Mouse (Mus musculus): Measurements from ENCODE around the gene Trim27. TPM values are rescaled to one million over a fixed set of nuclear protein-coding genes. Genes with fewer than 3 reads are reported as not detected.

Trim27 gene
- 178 and 183 TPM in 2 replicates for polyA plus RNA-seq (2014; fragmentation: Nextera tagmentation; extraction: Ambion mirVana)

DNA sequence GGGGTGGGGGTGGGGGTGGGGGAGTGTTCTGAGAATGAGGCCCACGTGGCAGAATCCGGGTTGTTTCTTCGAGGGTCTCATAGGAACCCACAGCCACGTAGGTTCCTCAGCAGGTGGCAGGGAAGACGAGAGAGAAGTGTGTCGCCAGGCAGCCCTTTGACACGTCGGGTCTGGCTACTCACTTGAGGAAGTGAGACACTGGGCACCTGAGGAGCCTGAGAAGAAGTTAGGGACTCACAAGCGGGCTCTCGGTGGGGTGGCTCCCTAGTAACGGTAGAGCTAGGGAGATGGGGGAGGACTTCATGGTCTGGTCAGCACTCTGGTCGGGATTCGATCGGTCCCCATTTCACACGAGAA lies at the start of gene Trim27:
TSS of gene Trim27 (plus strand) at position 79 of the 357 bp plus-strand sequence.
- Histone ChIP-seq H3K27ac (ENCODE audit: low read depth, low read length) (peak within 1 kb of the TSS; percentile 82), H3K4me3 (ENCODE audit: low read depth, low read length) (peak within 1 kb of the TSS; percentile 98), H3K9ac (ENCODE audit: low read length) (peak within 1 kb of the TSS; percentile 83), H3K36me3 (ENCODE audit: control insufficient read depth, insufficient read depth, low read length) (peaks cover 7% of the 10 kb centered on the region; the same call in 1 of the 2 replicates), H3K4me1 (replicated peaks; ENCODE audit: control insufficient read depth, insufficient read depth, low read length) (peaks cover 7% of the 10 kb centered on the region; the same call in 1 of the 2 replicates), H3K27me3 (ENCODE audit: control insufficient read depth, insufficient read depth, low read length) (no peaks in the 10 kb centered on the region), H3K4me2 (ENCODE audit: low read depth, low read length, severe bottlenecking) (peak within 1 kb of the TSS; percentile 55), H3K9me3 (ENCODE audit: control insufficient read depth, low read length) (no peaks in the 10 kb centered on the region)
- DNase-seq (ENCODE audit: low spot score) (no peak), ATAC-seq (replicated peaks; ENCODE audit: low FRiP score) (peak; percentile 29)
- under 1% methylated on average over 15 of the region's 15 CpGs for WGBS

DNA sequence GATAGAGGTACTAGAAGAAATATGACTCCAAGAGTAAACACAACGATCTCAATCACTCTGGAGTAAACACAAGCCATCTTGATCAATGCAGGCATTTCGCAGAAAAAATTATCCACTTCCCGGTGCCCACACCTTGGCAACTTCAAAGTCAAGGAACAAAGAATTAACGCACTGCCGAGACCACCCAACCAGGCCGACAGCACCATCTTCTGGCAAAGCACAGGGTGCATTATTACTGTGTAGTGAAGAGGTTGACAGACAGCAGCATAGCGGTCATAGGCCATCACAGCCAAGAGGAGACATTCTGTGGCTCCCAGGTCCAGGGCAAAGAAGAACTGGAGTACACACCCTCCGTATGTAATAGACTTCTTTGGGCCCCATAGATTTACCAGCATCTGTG lies 36.8 kb upstream of the Trim27 start:
- Histone ChIP-seq H3K36me3 (ENCODE audit: control insufficient read depth, insufficient read depth, low read length) (no peaks in the 10 kb centered on the region), H3K27me3 (ENCODE audit: control insufficient read depth, insufficient read depth, low read length) (no peaks in the 10 kb centered on the region), H3K4me3 (ENCODE audit: low read depth, low read length) (no peak overlapping the region), H3K9me3 (ENCODE audit: control insufficient read depth, low read length) (no peaks in the 10 kb centered on the region), H3K27ac (ENCODE audit: low read depth, low read length) (no peak overlapping the region), H3K4me2 (ENCODE audit: low read depth, low read length, severe bottlenecking) (no peak overlapping the region), H3K9ac (ENCODE audit: low read length) (no peak overlapping the region), H3K4me1 (replicated peaks; ENCODE audit: control insufficient read depth, insufficient read depth, low read length) (no peaks in the 10 kb centered on the region)
- ATAC-seq (replicated peaks; ENCODE audit: low FRiP score) (no peak), DNase-seq (ENCODE audit: low spot score) (no peak)
- 53% methylated on average over 8 of the region's 8 CpGs for WGBS

DNA sequence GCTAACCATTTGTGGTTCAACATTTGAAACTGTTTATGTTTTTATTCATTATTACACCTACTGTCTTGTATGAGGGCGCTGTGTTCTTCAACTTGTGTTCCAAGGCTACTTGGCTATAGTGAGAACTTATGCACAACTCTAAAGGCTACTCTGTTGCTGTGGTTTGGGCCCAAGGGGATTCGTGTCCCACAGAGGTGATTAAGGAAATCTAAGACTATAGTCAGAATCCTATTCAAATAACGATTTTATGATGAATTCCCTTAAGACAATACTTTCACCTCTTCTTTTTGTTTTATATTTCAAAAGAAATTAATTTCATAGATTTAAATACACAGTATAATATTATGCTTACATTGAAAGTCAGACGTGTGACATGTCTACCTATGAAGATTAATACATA lies 33.5 kb upstream of the Trim27 start, which contains the start of gene Olfr1368:
TSS of gene Olfr1368 (minus strand) at position 101 of the 400 bp plus-strand sequence.
- Histone ChIP-seq H3K27me3 (ENCODE audit: control insufficient read depth, insufficient read depth, low read length) (no peaks in the 10 kb centered on the region), H3K4me1 (replicated peaks; ENCODE audit: control insufficient read depth, insufficient read depth, low read length) (no peaks in the 10 kb centered on the region), H3K4me2 (ENCODE audit: low read depth, low read length, severe bottlenecking) (no peak within 1 kb of the TSS), H3K9me3 (ENCODE audit: control insufficient read depth, low read length) (no peaks in the 10 kb centered on the region), H3K9ac (ENCODE audit: low read length) (no peak within 1 kb of the TSS), H3K27ac (ENCODE audit: low read depth, low read length) (no peak within 1 kb of the TSS), H3K4me3 (ENCODE audit: low read depth, low read length) (no peak within 1 kb of the TSS), H3K36me3 (ENCODE audit: control insufficient read depth, insufficient read depth, low read length) (no peaks in the 10 kb centered on the region)
- ATAC-seq (replicated peaks; ENCODE audit: low FRiP score) (no peak), DNase-seq (ENCODE audit: low spot score) (no peak)
- WGBS, result 74% methylated on average over 4 of the region's 4 CpGs

DNA sequence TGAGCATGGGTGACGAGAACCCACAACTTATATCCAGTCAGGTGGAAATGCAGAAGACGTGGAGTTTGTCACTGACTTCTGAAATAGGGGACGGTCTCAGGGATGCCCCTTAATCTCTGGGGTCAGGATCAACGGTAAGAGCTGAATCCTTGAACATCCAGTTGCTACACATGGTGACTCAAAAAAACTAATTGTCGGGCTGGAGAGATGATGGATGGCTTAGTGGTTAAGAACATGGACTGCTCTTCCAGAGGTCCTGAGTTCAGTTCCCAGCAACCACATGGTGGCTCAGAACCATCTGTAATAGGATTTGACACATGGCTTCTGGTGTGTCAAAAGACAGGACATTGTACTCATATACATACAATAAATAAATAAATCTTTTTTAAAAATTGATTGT lies 23.4 kb upstream of the Trim27 start:
- no peaks in the 10 kb centered on the region for H3K9me3 ChIP-seq (ENCODE audit: control insufficient read depth, low read length)
- H3K27ac ChIP-seq (ENCODE audit: low read depth, low read length), result no peak overlapping the region
- H3K36me3 ChIP-seq (ENCODE audit: control insufficient read depth, insufficient read depth, low read length), result no peaks in the 10 kb centered on the region
- H3K4me3 ChIP-seq (ENCODE audit: low read depth, low read length), result no peak overlapping the region
- no peak overlapping the region for H3K9ac ChIP-seq (ENCODE audit: low read length)
- no peaks in the 10 kb centered on the region for H3K4me1 ChIP-seq (replicated peaks; ENCODE audit: control insufficient read depth, insufficient read depth, low read length)
- DNase-seq (ENCODE audit: low spot score) (no peak), ATAC-seq (replicated peaks; ENCODE audit: low FRiP score) (no peak)
- WGBS, result 83% methylated on average over 5 of the region's 5 CpGs
- no peaks in the 10 kb centered on the region for H3K27me3 ChIP-seq (ENCODE audit: control insufficient read depth, insufficient read depth, low read length)
- no peak overlapping the region for H3K4me2 ChIP-seq (ENCODE audit: low read depth, low read length, severe bottlenecking)

DNA sequence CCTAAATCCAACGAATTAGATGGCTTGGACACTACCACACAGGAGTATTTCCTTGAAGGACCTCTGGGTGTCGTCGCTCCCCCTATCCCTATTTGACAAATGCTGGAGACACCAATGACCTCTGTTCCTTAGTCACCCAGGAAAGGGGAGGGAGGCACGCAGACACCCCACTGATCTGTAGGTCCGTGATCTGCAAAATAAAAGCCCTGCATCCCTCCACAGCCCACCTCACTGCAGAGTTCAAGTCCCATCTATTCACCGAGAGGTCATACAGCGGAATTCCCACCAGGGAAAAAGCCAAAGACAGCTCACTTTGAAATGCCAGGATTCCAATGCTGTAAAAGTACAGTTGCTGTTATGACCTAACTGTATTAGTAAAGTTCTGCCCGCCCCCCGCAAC lies 21.2 kb upstream of the Trim27 start:
- no peak for DNase-seq (ENCODE audit: low spot score)
- WGBS, result 7% methylated on average over 9 of the region's 9 CpGs

DNA sequence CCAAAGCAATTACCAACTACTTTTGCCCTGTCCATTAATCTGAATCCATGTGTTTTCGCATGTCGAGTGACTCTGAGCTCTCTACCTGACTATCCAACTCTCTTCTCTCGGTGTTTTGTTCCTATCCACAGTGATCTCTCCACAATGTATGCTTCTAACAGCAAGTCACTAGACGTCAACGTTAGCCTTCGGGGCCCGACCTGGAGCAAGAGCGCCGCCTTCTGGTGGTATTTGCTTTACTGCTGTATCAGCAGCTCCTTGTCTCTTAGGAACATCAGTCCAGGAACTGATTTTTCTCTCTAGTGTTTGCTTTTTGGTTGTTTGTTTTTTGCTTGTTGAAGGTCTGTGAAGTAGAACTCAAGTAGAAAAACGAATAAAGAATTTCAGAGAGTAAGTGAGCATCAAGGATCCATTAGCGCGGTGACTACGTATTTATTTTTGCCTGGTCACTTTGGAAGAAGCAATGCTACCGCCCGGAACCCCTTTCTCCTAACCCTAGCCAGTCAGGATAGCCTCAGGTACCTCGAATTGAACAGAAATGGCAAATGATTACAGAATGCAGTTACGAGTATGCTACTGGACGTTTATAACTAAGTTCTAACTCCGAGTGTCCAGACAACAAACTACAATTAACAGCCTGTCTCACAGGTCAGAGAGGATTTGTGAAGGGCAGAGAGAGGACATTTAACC lies 20.3 kb upstream of the Trim27 start:
- WGBS, result 1% methylated on average over 19 of the region's 19 CpGs
- ATAC-seq (replicated peaks; ENCODE audit: low FRiP score) (peak; percentile 52), DNase-seq (ENCODE audit: low spot score) (peak; percentile 94)
- Histone ChIP-seq H3K27me3 (ENCODE audit: control insufficient read depth, insufficient read depth, low read length) (no peaks in the 10 kb centered on the region), H3K4me2 (ENCODE audit: low read depth, low read length, severe bottlenecking) (peak overlapping the region; percentile 93), H3K36me3 (ENCODE audit: control insufficient read depth, insufficient read depth, low read length) (no peaks in the 10 kb centered on the region), H3K4me3 (ENCODE audit: low read depth, low read length) (peak overlapping the region; percentile 56), H3K9ac (ENCODE audit: low read length) (peak overlapping the region; percentile 37; the same call in 1 of the 2 replicates), H3K4me1 (replicated peaks; ENCODE audit: control insufficient read depth, insufficient read depth, low read length) (no peaks in the 10 kb centered on the region), H3K27ac (ENCODE audit: low read depth, low read length) (no peak overlapping the region), H3K9me3 (ENCODE audit: control insufficient read depth, low read length) (no peaks in the 10 kb centered on the region)

More for the DNA sequence above, 21.2 kb upstream of the Trim27 start:
- Histone ChIP-seq H3K9ac (ENCODE audit: low read length) (no peak overlapping the region), H3K27ac (ENCODE audit: low read depth, low read length) (no peak overlapping the region), H3K4me2 (ENCODE audit: low read depth, low read length, severe bottlenecking) (peak overlapping the region; percentile 93; the same call in 1 of the 2 replicates), H3K9me3 (ENCODE audit: control insufficient read depth, low read length) (no peaks in the 10 kb centered on the region), H3K27me3 (ENCODE audit: control insufficient read depth, insufficient read depth, low read length) (no peaks in the 10 kb centered on the region), H3K4me3 (ENCODE audit: low read depth, low read length) (no peak overlapping the region), H3K4me1 (replicated peaks; ENCODE audit: control insufficient read depth, insufficient read depth, low read length) (no peaks in the 10 kb centered on the region), H3K36me3 (ENCODE audit: control insufficient read depth, insufficient read depth, low read length) (no peaks in the 10 kb centered on the region)
- ATAC-seq (replicated peaks; ENCODE audit: low FRiP score), result no peak

DNA sequence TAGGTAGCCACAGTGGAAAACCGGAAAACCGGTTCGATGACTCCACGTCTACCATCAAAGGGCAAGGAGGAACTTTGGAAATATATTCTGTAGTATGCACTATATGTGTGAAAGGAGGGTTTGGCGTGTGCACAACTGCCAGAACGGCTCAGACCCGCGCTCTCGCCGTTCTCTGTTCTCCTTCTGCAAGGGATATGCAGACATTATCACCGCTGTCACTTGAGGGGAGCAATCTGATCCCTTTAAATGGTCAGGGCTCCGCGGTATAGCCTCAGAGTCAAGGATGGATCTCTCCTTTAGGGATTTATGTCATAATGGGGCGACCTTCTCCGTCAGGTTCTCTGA lies 19.8 kb upstream of the Trim27 start:
- H3K9me3 ChIP-seq (ENCODE audit: control insufficient read depth, low read length), result no peaks in the 10 kb centered on the region
- no peak for DNase-seq (ENCODE audit: low spot score)
- peak overlapping the region; percentile 56 for H3K4me3 ChIP-seq (ENCODE audit: low read depth, low read length)
- peak overlapping the region; percentile 93 for H3K4me2 ChIP-seq (ENCODE audit: low read depth, low read length, severe bottlenecking)
- H3K9ac ChIP-seq (ENCODE audit: low read length), result peak overlapping the region; percentile 41
- no peak for ATAC-seq (replicated peaks; ENCODE audit: low FRiP score)
- no peaks in the 10 kb centered on the region for H3K4me1 ChIP-seq (replicated peaks; ENCODE audit: control insufficient read depth, insufficient read depth, low read length)
- no peaks in the 10 kb centered on the region for H3K27me3 ChIP-seq (ENCODE audit: control insufficient read depth, insufficient read depth, low read length)
- no peak overlapping the region for H3K27ac ChIP-seq (ENCODE audit: low read depth, low read length)
- WGBS, result 0% methylated on average over 15 of the region's 15 CpGs
- no peaks in the 10 kb centered on the region for H3K36me3 ChIP-seq (ENCODE audit: control insufficient read depth, insufficient read depth, low read length)

DNA sequence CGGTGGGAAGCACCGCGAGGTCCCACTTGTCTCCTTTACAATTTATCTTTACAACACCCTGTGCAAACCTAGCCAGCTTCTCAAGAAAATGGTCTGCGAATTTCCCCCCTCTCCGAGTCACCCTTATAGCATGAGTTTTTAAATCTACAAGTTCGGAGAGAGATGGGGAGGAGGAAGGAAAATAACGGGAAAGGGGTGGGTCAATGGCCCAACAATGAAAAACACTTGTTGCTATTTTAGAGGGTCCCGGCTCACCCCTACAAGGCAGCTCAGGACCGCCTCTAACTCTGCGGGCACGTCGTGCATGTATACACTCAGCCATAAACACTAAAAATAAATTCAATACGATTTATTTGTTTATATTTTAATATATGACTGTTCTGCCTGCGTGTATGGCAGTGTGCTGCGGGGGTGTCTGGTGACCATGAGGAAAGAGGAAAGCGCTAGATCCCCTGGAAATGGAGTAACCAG lies 19.2 kb upstream of the Trim27 start:
- under 1% methylated on average over 16 of the region's 16 CpGs for WGBS
- peak overlapping the region; percentile 93 for H3K4me2 ChIP-seq (ENCODE audit: low read depth, low read length, severe bottlenecking)
- DNase-seq (ENCODE audit: low spot score) (no peak), ATAC-seq (replicated peaks; ENCODE audit: low FRiP score) (peak; percentile 35)
- no peaks in the 10 kb centered on the region for H3K9me3 ChIP-seq (ENCODE audit: control insufficient read depth, low read length)
- peak overlapping the region; percentile 49 for H3K9ac ChIP-seq (ENCODE audit: low read length)
- H3K27me3 ChIP-seq (ENCODE audit: control insufficient read depth, insufficient read depth, low read length), result no peaks in the 10 kb centered on the region
- H3K27ac ChIP-seq (ENCODE audit: low read depth, low read length), result no peak overlapping the region
- H3K4me1 ChIP-seq (replicated peaks; ENCODE audit: control insufficient read depth, insufficient read depth, low read length), result no peaks in the 10 kb centered on the region
- peak overlapping the region; percentile 56 for H3K4me3 ChIP-seq (ENCODE audit: low read depth, low read length)
- H3K36me3 ChIP-seq (ENCODE audit: control insufficient read depth, insufficient read depth, low read length), result no peaks in the 10 kb centered on the region
